7 mouse cellular contexts compared by ENCODE assay signal in the genomic region with DNA sequence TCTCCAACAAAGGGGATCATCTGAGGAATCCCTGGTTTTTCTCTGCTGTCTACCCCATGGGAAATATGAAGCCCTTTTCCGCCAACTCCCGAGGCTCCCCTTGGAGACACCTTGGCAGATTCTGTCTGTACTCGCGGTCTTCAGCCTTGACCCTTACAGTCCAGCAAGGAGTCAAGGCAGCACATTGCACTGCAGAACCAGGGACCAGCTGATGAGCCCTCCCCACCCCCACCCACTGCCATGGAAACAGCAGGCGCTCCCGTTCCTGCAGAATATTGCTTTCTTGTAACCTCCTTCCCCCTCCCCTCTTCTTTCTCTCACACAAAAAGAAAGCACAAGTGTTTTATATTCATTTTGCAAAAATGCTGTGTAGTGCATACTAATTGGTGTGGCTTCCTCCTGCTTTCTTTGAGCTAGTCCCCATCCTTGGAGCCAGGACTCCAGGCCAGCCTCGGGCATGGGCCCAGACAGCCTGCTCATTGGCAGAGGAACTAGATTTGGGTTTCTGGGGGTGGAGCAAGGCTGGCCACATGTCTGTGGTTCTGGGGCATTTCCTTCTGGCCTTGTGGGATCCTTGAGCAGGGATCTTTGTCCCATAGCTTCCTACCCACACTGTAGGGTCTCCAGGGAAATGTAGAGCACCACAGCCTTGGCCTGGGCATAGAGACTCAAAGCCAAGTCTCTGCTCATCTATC. TPM values are rescaled to one million over a fixed set of nuclear protein-coding genes. Genes with fewer than 3 reads are reported as not detected.
DNase-seq lines count a peak whose midpoint lies in the region; ATAC-seq lines count a peak whose summit lies in the region.

No protein-coding gene starts in this region.

- H3K9ac ChIP-seq in forebrain, embryonic 11.5 days (ENCODE audit: low read length) = no peak overlapping the region
- H3K9ac ChIP-seq in hindbrain, embryonic 15.5 days = no peak overlapping the region
- H3K9ac ChIP-seq in liver, embryonic 11.5 days (ENCODE audit: low read depth, low read length) = no peak overlapping the region

- H3K9me3 ChIP-seq in forebrain, embryonic 11.5 days (ENCODE audit: control insufficient read depth, low read length) = no peaks in the 10 kb centered on the region
- no peaks in the 10 kb centered on the region for H3K9me3 ChIP-seq in hindbrain, embryonic 15.5 days
- H3K9me3 ChIP-seq in liver, embryonic 11.5 days (ENCODE audit: control insufficient read depth, low read length) = no peaks in the 10 kb centered on the region

- DNase-seq in NIH3T3 (ENCODE audit: low read depth) = peak; percentile 62
- DNase-seq in brain, adult 2 months (ENCODE audit: low read depth, low spot score) = peak; percentile 89
- no peak for DNase-seq in forebrain, embryonic 11.5 days (ENCODE audit: low spot score)
- peak; percentile 92 for DNase-seq in left cerebral cortex, postnatal 4 days
- DNase-seq in liver, embryonic 11.5 days (ENCODE audit: low spot score) = no peak

- H3K4me1 ChIP-seq in forebrain, embryonic 11.5 days (replicated peaks; ENCODE audit: control insufficient read depth, insufficient read depth, low read length) = peaks cover 7% of the 10 kb centered on the region; the same call in 1 of the 2 replicates
- H3K4me1 ChIP-seq in hindbrain, embryonic 15.5 days (replicated peaks) = peaks cover 29% of the 10 kb centered on the region
- H3K4me1 ChIP-seq in liver, embryonic 11.5 days (replicated peaks; ENCODE audit: control insufficient read depth, insufficient read depth, low read length) = peaks cover 3% of the 10 kb centered on the region

- intact Hi-C loops in left cerebral cortex, postnatal 4 days (cut with DNase I) = loop anchor here (5.0 kb wide), 1 partner anchor 58 kb away; a partner anchor contains a TSS

- 64% methylated on average over 7 of the region's 7 CpGs for WGBS in forebrain, embryonic 11.5 days
- WGBS in hindbrain, embryonic 15.5 days = 26% methylated on average over 7 of the region's 7 CpGs
- WGBS in liver, embryonic 11.5 days = 79% methylated on average over 7 of the region's 7 CpGs

- 0 out of 2 replicates have a peak, but pooled peaks have one; percentile 46 for ATAC-seq in forebrain, embryonic 11.5 days (replicated peaks; ENCODE audit: low FRiP score)
- peak; percentile 92 for ATAC-seq in hindbrain, embryonic 15.5 days (ENCODE audit: low FRiP score, low read depth)
- no peak for ATAC-seq in liver, embryonic 11.5 days (replicated peaks; ENCODE audit: low FRiP score)
- ATAC-seq in inflammation-experienced regulatory T-cells, adult 6 months = no peak

- no peaks in the 10 kb centered on the region for H3K27me3 ChIP-seq in forebrain, embryonic 11.5 days (ENCODE audit: control insufficient read depth, insufficient read depth, low read length)
- H3K27me3 ChIP-seq in hindbrain, embryonic 15.5 days = no peaks in the 10 kb centered on the region
- no peaks in the 10 kb centered on the region for H3K27me3 ChIP-seq in liver, embryonic 11.5 days (replicated peaks; ENCODE audit: control insufficient read depth, insufficient read depth, low read length)

- H3K4me2 ChIP-seq in forebrain, embryonic 11.5 days (ENCODE audit: low read depth, low read length, severe bottlenecking) = no peak overlapping the region
- H3K4me2 ChIP-seq in hindbrain, embryonic 15.5 days = no peak overlapping the region
- no peak overlapping the region for H3K4me2 ChIP-seq in liver, embryonic 11.5 days

- peak overlapping the region; percentile 41 for H3K27ac ChIP-seq in forebrain, embryonic 11.5 days (ENCODE audit: low read depth, low read length)
- H3K27ac ChIP-seq in hindbrain, embryonic 15.5 days (replicated peaks) = peak overlapping the region; percentile 90
- no peak overlapping the region for H3K27ac ChIP-seq in liver, embryonic 11.5 days (ENCODE audit: low read depth, low read length)

- no peaks in the 10 kb centered on the region for H3K36me3 ChIP-seq in forebrain, embryonic 11.5 days (ENCODE audit: control insufficient read depth, insufficient read depth, low read length)
- H3K36me3 ChIP-seq in hindbrain, embryonic 15.5 days = peaks cover 7% of the 10 kb centered on the region; the same call in 1 of the 2 replicates
- H3K36me3 ChIP-seq in liver, embryonic 11.5 days (ENCODE audit: control insufficient read depth, insufficient read depth, low read length) = peaks cover 11% of the 10 kb centered on the region

- H3K4me3 ChIP-seq in forebrain, embryonic 11.5 days (ENCODE audit: low read depth, low read length) = no peak overlapping the region
- no peak overlapping the region for H3K4me3 ChIP-seq in hindbrain, embryonic 15.5 days
- H3K4me3 ChIP-seq in liver, embryonic 11.5 days (ENCODE audit: low read depth, low read length) = no peak overlapping the region

RNA-seq across cellular contexts. Expression of a gene that starts 46.0 kb away (rescaled TPM):
- 31.8 and 37.3 TPM in 2 replicates for polyA plus RNA-seq in forebrain, embryonic 11.5 days (2014; fragmentation: Nextera tagmentation; extraction: Ambion mirVana)
- polyA plus RNA-seq in hindbrain, embryonic 15.5 days (2015; fragmentation: Nextera tagmentation; extraction: Ambion mirVana) = 29.3 and 33.6 TPM in 2 replicates
- total RNA-seq in left cerebral cortex, postnatal 4 days (2021) = 10 to 100 TPM; 47.3 to 49.0 TPM
- polyA plus RNA-seq in liver, embryonic 11.5 days (2014; fragmentation: Nextera tagmentation; extraction: Ambion mirVana) = 34.1 and 38.9 TPM in 2 replicates
- polyA plus RNA-seq in inflammation-experienced regulatory T-cells, adult 6 months (2017; shearing (Covaris generic)) = 1 to 10 TPM; 5.6 to 7.8 (median 6.3) TPM

RNA-seq across cellular contexts. Expression of a gene that starts 56.9 kb away (rescaled TPM):
- 15.8 and 17.6 TPM in 2 replicates for polyA plus RNA-seq in forebrain, embryonic 11.5 days (2014; fragmentation: Nextera tagmentation; extraction: Ambion mirVana)
- polyA plus RNA-seq in hindbrain, embryonic 15.5 days (2015; fragmentation: Nextera tagmentation; extraction: Ambion mirVana) = 51.8 and 62.3 TPM in 2 replicates
- 100 to 1,000 TPM; 315 to 327 TPM for total RNA-seq in left cerebral cortex, postnatal 4 days (2021)
- 4.9 and 5.9 TPM in 2 replicates for polyA plus RNA-seq in liver, embryonic 11.5 days (2014; fragmentation: Nextera tagmentation; extraction: Ambion mirVana)
- under 1 TPM in 1 of 3 experiments, not detected in 2; 0.19 TPM for polyA plus RNA-seq in inflammation-experienced regulatory T-cells, adult 6 months (2017; shearing (Covaris generic))

Comparison
In these comparisons a context has a peak if more than half of its experiments do, and no peak if none do; other contexts are left out.
1. DNase-seq: peak in NIH3T3 (single experiment), brain, adult 2 months (single experiment) and left cerebral cortex, postnatal 4 days (single experiment); none in forebrain, embryonic 11.5 days (single experiment) and liver, embryonic 11.5 days (single experiment).
2. ATAC-seq: peak in forebrain, embryonic 11.5 days (single experiment) and hindbrain, embryonic 15.5 days (single experiment); none in liver, embryonic 11.5 days (single experiment) and inflammation-experienced regulatory T-cells, adult 6 months (single experiment).